ENCODE assay signal across 9 mouse cellular contexts in genomic region chr9:40963586-40964417, GRCm38 (mm10). TPM values are rescaled to one million over a fixed set of nuclear protein-coding genes. Genes with fewer than 3 reads are reported as not detected.
DNase-seq lines count a peak whose midpoint lies in the region; ATAC-seq and TF ChIP-seq lines count a peak whose summit lies in the region.
"Had no signal": no experiment of that assay in that cellular context is flagged by ENCODE, and none has a peak within 500 bp of the region (broad histone marks: within the 10 kb centered on the region; RNA-seq: fewer than 3 reads in every experiment).

Jhy (minus strand) TSS chr9:40964118.

- peak within 1 kb of the TSS; percentile 67 for H3K9ac ChIP-seq in hindbrain, embryonic 12.5 days
- H3K9ac ChIP-seq in midbrain, postnatal 0 days (replicated peaks; ENCODE audit: low read length, poor library complexity, severe bottlenecking), result peak within 1 kb of the TSS; percentile 68

- peaks cover 11% of the 10 kb centered on the region for H3K4me1 ChIP-seq in hindbrain, embryonic 12.5 days
- no peaks in the 10 kb centered on the region for H3K4me1 ChIP-seq in midbrain, postnatal 0 days (ENCODE audit: insufficient read depth, low read length)

- 1% methylated on average over 50 of the region's 51 CpGs for WGBS in hindbrain, embryonic 12.5 days
- WGBS in midbrain, postnatal 0 days, result 1% methylated on average over 35 of the region's 51 CpGs

- H3K27ac ChIP-seq in hindbrain, embryonic 12.5 days, result no peak within 1 kb of the TSS
- H3K27ac ChIP-seq in midbrain, postnatal 0 days (ENCODE audit: low read depth, low read length), result peak within 1 kb of the TSS; percentile 59

- H3K9me3 ChIP-seq in hindbrain, embryonic 12.5 days (replicated peaks), result no peaks in the 10 kb centered on the region
- H3K9me3 ChIP-seq in midbrain, postnatal 0 days (ENCODE audit: low read length), result no peaks in the 10 kb centered on the region

- no peak for TF ChIP-seq CTCF in midbrain, postnatal 0 days (IDR thresholded peaks at IDR 0.05)

- peaks cover 64% of the 10 kb centered on the region for H3K27me3 ChIP-seq in hindbrain, embryonic 12.5 days
- 0 out of 2 replicates have a peak, but pooled peaks cover 2% of the 10 kb centered on the region for H3K27me3 ChIP-seq in midbrain, postnatal 0 days (ENCODE audit: insufficient read depth, low read length)

- peak within 1 kb of the TSS; percentile 51 for H3K4me3 ChIP-seq in hindbrain, embryonic 12.5 days
- peak within 1 kb of the TSS; percentile 66 for H3K4me3 ChIP-seq in midbrain, postnatal 0 days (ENCODE audit: low read depth, low read length)
- H3K4me3 ChIP-seq: megakaryocyte, embryonic 14.5 days had no signal

- peak; percentile 9 for DNase-seq in kidney, postnatal 10 days
- no peak for DNase-seq in kidney, postnatal 36 days
- DNase-seq in embryo, embryonic 11 days, result peak; percentile 67
- no peak for DNase-seq in midbrain, postnatal 0 days (ENCODE audit: low spot score)
- DNase-seq in urinary bladder, postnatal 4 days (ENCODE audit: low spot score in 2 of 2), result no peak
- no peak for DNase-seq in adrenal gland, adult 2 months

- peak; percentile 79 for ATAC-seq in hindbrain, embryonic 12.5 days (ENCODE audit: low FRiP score)
- peak; percentile 74; the same call in 1 of the 2 replicates for ATAC-seq in midbrain, postnatal 0 days (ENCODE audit: low FRiP score)
- no peak for ATAC-seq in megakaryocyte-erythroid progenitor cell, adult 5-6 weeks (replicated peaks; ENCODE audit: low FRiP score, low TSS enrichment, poor library complexity, severe bottlenecking)

- no peaks in the 10 kb centered on the region for H3K36me3 ChIP-seq in hindbrain, embryonic 12.5 days
- no peaks in the 10 kb centered on the region for H3K36me3 ChIP-seq in midbrain, postnatal 0 days (ENCODE audit: insufficient read depth, low read length)

- H3K4me2 ChIP-seq in hindbrain, embryonic 12.5 days (replicated peaks), result peak within 1 kb of the TSS; percentile 96
- H3K4me2 ChIP-seq in midbrain, postnatal 0 days (ENCODE audit: low read depth, low read length, poor library complexity, severe bottlenecking), result peak within 1 kb of the TSS; percentile 97

RNA-seq across cellular contexts. Expression of gene Jhy, which starts in this region (rescaled TPM):
- 2.0 and 3.1 TPM in 2 replicates for polyA plus RNA-seq in hindbrain, embryonic 12.5 days (2016; fragmentation: Nextera tagmentation; extraction: Ambion mirVana)
- 1.5 and 1.6 TPM in 2 replicates for total RNA-seq in midbrain, postnatal 0 days (2014; rRNA removed)
- 0.99 and 1.1 TPM in 2 replicates for polyA plus RNA-seq in midbrain, postnatal 0 days (2015; fragmentation: Nextera tagmentation; extraction: Ambion mirVana)
- total RNA-seq in megakaryocyte-erythroid progenitor cell, adult 5-6 weeks (2014; fragmentation: Nextera tagmentation), result not detected in 2 replicates
- total RNA-seq in megakaryocyte-erythroid progenitor cell, adult 5-6 weeks (2017), result not detected in 2 replicates
- total RNA-seq in adrenal gland, adult 2 months (2021), result not detected
- not detected in 2 replicates for polyA plus RNA-seq in adrenal gland, adult 2 months (2012; rRNA removed)

Comparison
In these comparisons a context has a peak if more than half of its experiments do, and no peak if none do; other contexts are left out.
1. DNase-seq: peak in kidney, postnatal 10 days (single experiment) and embryo, embryonic 11 days (single experiment); none in kidney, postnatal 36 days (0 of 2), midbrain, postnatal 0 days (single experiment), urinary bladder, postnatal 4 days (0 of 2) and adrenal gland, adult 2 months (single experiment).